Mouse (Mus musculus): ENCODE data around the gene Pop5.

GRCm38 (mm10) chr5:115274771-115275170 is 39.1 kb downstream of the Pop5 start:
- no peak for TF ChIP-seq CTCF (IDR thresholded peaks at IDR 0.05; ENCODE audit: extremely low read depth, insufficient read length, insufficient replicate concordance, low read depth, low read length)
- TF ChIP-seq POLR2A (IDR thresholded peaks at IDR 0.05; ENCODE audit: low read depth, low read length) = no peak
